Mouse (Mus musculus): ENCODE measurements around the gene Stard13.

GRCm38 (mm10) chr5:151027171-151027570, 206.5 kb downstream of the Stard13 start:
- no peak for TF ChIP-seq CTCF (IDR thresholded peaks at IDR 0.05; ENCODE audit: low read depth, low read length)
- TF ChIP-seq POLR2A (IDR thresholded peaks at IDR 0.05; ENCODE audit: extremely low read depth, insufficient read depth, low read length) = no peak
